Mouse (Mus musculus) adipocyte (in vitro differentiated cells): ENCODE data around the gene Mkrn1.
"Not testable (repeated sequence)": the region's sequence is repeated elsewhere in the genome, so short reads cannot be mapped to it uniquely, and the experiment has no call there.

Experiments used
- DNase-seq: peaks from one replicate; pipeline ENCODE4 v3.0.0-alpha.2; 2016; ENCODE audit warnings: low spot score

The Mkrn1 gene

DNA sequence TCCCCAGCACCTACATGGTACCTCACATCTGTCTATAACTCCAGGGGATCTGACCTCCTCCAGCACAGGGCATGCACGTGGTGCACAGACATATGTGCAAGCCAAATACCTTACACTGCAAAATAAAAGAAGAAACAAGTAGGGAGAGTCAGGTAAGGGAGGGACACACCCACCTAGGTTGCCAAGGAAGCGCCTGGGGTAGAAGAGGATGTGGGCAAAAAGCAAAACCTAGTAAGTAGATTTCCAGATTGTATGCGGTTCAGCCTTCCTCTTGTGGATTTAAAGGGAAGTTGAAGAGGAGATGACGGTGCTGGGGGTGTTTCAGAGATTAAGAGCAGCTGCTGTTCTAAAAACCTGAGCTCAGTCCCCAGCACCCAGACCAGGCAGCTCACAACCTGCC is 41.0 kb downstream of the Mkrn1 start:
- DNase-seq, result no peak

DNA sequence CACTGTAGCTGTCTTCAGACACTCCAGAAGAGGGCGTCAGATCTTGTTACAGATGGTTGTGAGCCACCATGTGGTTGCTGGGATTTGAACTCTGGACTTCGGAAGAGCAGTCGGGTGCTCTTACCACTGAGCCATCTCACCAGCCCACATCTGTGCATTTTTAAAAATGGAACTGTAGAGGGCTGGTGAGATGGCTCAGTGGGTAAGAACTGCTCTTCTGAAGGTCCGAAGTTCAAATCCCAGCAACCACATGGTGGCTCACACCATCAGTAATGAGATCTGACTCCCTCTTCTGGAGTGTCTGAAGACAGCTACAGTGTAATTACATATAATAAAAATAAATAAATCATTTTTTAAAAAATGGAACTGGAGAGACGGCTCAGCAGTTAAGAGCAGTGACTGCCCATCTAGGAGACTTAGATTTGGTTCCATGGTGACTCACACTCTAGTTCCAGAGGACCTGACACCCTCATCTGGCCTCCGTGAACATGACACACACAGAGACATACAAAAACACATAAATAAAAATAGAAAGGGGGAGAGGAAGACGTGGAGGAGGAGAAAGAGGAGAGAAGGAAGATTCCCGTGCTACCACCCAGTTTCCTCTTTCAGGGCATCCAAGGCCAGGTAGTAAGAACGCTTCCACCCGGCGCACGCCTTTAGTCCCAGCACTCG is 42.0 kb downstream of the Mkrn1 start:
- DNase-seq, result not testable (repeated sequence)

DNA sequence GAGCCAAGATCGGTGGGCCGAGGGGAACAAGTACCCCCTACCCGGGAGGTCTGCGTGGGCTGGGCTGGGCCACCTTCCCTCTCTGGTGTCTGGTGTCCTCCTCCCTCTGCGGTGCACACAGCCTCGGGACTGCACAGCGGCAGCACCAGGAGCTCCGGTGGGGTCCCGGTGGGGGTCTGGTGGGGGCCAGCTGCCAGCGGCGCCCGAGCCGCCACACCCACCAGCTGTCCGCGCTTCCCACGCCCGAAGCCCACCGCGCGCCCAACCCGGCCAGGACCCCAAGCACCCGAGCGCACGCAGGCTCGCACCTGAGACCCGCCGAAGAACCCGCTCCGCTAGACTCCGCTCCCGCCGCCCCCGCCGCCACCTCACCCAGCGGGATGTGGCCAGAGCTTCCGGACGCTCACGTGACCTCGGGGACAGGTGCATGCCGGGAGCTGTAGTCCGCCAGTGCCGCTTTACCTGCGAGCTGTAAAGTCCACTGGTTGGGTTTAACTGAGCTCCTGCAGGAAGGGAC is 42.9 kb downstream of the Mkrn1 start, which contains the start of gene Slc37a3:
Slc37a3 (minus strand) TSS at position 365 of the 517 bp plus-strand sequence.
- peak; percentile 80 for DNase-seq

DNA sequence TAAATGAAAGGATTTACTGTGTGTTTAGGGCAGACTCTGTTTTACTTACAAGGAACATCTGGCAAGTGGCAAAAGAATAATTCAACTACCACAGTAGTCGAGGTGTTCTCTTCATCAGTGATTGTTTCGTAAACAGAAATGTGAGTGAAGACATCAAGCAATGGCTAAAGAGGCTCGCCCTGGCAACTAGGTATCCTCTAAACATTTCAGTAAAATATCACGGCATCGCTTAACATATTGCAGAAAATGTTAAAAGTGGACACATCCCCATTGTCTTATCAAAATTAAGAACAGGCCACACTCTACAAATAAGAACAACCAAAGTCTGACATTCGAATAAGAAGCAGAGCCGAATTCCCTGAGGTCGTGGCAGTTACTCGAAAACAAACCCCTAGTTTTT is 43.5 kb downstream of the Mkrn1 start:
- DNase-seq, result no peak

DNA sequence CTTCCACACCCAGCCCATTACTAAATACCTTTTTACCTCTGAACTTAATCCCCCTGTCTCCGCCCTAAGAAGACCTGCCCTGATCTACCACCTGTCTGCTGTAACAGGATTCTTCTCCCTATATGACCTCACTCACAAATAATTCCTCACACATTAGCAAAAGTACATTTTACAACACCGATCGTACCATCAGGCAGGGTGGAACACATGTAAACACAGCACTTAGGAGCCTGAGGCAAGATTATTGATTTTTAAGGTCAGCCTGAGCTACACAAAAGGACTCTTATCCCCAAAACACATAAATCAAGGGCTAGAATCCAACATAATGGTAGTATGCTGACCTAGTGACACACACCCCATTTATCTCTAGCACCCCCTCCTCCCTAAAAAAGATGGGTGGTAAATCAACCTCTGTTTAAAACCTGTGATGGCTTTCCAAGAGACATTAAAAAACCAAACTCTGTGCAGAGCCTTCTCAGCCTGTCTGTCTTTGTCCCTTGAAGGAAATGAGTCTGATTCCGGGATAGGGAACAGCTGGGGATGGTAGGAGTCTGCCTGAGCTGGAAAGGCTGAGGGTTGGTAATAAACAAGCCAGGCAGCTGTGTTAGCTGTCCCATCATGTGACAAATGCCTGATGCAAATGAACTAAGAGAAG is 46.8 kb downstream of the Mkrn1 start:
- DNase-seq, result no peak

DNA sequence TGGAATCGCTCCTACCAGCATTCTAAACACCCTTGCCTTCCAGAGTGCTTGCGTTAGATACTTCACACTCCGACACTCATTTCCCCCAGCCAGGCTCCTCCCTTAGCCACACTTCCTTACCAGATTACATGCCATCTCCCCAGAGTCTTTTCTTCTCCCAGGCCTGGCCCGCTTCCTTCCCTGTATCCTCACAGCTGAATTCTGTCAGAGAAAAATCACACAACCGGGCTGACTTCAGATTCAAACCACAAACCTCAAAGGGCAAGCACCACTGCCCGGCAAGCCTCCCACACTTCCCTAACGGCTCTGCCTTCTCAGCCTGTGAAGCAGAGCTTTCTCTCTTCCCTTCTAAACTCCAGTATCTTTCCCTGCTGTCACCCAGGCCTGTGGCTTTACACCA is 47.5 kb downstream of the Mkrn1 start:
- peak; percentile 26 for DNase-seq

DNA sequence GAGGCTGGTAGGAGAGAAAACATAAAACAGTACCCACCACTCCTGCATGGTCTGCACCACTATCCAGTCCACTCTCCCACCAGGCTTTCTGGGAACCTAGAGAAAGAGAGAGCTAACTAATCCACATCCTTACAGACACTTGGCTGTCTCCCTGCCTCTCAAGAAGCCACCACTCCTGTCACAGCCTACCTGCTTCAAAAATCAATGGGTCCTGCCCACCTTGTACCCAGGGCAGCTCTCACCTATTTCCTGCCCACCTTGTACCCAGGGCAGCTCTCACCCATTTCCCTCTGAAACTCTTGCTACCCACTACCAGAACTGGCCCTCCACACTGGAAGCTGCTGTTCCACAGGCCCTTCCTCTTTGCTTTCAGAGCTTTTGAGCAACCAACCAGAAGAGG is 48.2 kb downstream of the Mkrn1 start:
- no peak for DNase-seq

DNA sequence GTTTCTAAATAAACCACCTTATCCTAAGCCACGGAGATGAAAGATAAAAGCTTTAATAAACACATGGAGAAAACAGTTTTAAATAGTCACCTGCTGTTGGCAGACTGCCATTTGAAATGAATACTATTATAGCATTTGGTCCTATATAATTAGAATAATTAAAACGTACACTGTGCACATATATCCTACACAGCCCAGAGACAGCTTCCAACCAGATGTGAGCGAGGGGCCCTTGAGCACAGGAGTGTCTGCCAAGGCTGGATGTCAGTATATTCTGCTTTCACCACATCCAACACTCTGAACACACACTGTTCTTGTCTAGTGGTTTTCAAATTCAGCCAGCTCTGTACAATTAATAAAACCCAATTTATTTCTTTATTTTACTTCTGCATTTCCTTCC is 50.6 kb downstream of the Mkrn1 start:
- no peak for DNase-seq

DNA sequence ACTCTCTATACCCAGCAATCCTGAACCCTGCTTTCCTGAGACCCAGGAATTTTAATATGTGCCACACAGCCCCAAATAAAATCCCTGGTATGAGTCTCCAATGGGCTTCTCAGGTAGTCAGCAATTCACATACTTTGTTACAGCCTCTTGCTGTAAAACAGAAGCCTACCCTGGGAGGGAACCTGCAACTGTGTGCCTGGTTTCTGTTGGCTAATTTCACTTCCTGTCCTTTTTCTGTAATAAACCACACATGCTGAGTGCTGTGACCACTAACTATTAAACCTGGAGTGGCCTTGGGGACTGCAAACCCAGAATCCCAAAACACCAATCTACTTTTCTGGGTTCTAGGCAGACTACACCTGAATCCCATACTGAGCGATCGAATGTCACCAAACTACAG is 57.6 kb downstream of the Mkrn1 start:
- DNase-seq, result no peak

DNA sequence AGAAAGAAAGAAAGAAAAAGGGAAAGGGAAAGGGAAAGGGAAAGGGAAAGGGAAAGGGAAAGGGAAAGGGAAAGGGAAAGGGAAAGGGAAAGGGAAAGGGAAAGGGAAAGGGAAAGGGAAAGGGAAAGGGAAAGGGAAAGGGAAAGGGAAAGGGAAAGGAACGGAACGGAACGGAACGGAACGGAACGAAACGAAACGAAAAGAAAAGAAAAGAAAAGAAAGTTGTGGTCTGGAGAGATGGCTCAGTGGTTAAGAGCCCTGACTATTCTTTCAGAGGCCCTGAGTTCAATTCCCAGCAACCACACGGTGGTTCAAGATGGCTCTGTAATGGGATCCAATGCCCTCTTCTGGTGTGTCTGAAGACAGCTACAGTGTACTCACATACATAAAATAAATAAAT is 61.1 kb downstream of the Mkrn1 start:
- DNase-seq, result not testable (repeated sequence)

DNA sequence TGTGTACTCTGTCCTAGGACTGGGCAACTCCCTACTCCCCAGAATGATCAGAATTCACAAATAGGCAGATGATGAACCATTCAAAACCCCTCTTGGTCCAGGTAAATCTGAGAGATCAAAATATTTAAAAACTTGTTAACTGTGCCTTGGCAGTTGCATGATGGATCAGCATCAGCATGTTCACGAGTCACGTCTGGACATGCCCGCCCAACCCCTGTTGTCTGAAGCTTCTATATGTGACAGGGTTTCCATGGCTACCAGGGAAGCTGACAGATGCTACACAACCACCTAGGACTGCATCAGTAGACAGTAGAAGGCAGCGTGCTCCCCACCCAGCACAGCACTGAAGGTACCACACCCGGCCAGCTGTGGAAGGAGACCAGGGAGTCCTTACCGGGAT is 71.3 kb downstream of the Mkrn1 start:
- no peak for DNase-seq

DNA sequence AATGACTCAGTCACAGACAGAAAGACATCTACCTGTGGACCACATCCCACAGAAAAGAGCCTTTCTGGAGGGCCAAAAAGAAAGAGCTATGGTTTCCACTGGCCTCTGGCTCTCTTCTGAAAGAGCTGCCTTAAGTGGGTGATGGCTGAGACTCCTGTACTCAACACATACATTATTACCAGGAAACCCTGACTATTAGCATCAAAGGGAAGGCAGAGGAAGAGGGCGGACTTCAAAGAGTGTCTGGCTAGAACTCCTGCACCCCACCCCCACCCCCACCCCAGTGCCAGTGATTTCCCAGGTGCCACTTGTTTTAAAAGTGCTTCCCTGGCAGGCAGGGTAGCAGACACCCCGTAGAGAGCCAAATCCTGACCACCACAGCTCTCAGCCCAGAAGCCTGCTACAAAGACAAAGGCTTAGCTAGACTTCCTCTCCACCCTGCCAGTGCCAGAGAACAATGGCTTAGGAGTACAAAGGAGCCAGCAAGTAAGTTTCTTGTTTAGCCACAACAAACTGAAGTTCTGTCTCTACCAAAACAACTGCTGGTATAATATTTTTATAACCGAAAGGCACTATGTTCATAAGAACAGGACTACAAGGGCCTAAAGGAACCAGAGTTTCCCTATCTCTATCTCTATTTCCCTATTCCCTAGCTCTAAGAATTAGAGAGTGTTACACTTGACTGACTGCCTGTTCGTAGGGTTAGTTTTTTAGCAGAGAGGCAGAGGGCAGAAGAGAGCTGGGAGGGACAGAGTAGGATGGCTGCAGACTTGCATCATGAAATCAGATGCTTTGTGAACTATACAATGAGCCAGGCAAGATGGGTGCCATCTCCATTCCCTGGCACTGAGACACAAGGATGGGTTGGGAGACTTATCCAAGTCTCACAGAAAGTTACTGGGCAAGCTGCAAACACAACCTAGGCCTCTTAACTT is 72.1 kb downstream of the Mkrn1 start:
- DNase-seq, result peak; percentile 13
